Mouse (Mus musculus) intestine, postnatal 0 days (tissue): ENCODE results near the gene Rsph9. TPM values are rescaled to one million over a fixed set of nuclear protein-coding genes. Genes with fewer than 3 reads are reported as not detected.
A peak's percentile ranks its signal among the peaks of the same experiment; 100 is the strongest.

ENCODE experiments used
- ATAC-seq: fragments of 200-750 bp; cut with Nextera tagmentation; 2 replicates; pipeline ENCODE4 v1.8.0; 2017; ENCODE audit warnings: mild to moderate bottlenecking, moderate TSS enrichment, moderate library complexity
- H3K27ac ChIP-seq: fragments of 300-500 bp; sonication (generic); 2 replicates; pipeline ENCODE4 v1.5.1; 2014; ENCODE audit warnings: mild to moderate bottlenecking, low read depth, low read length, moderate library complexity
- H3K27me3 ChIP-seq: fragments of 300-500 bp; sonication (generic); replicated peaks from 2 replicates; pipeline ENCODE4 v1.6.1; 2014; ENCODE audit warnings: low read length, mixed read lengths; ENCODE audit not compliant: control insufficient read depth, insufficient read depth
- H3K36me3 ChIP-seq: fragments of 300-500 bp; sonication (generic); 2 replicates; pipeline ENCODE4 v1.6.1; 2014; ENCODE audit warnings: mild to moderate bottlenecking, moderate library complexity; ENCODE audit not compliant: control insufficient read depth, insufficient read depth
- H3K4me1 ChIP-seq: fragments of 300-500 bp; sonication (generic); replicated peaks from 2 replicates; pipeline ENCODE4 v1.6.1; 2014; ENCODE audit warnings: antibody characterized with exemption, low read length, mixed read lengths; ENCODE audit not compliant: control insufficient read depth, insufficient read depth
- H3K4me2 ChIP-seq: fragments of 300-500 bp; sonication (generic); replicated peaks from 2 replicates; pipeline ENCODE4 v1.6.1; 2014; ENCODE audit warnings: low read depth, mild to moderate bottlenecking, moderate library complexity
- H3K4me3 ChIP-seq: fragments of 300-500 bp; sonication (generic); 2 replicates; pipeline ENCODE4 v1.5.1; 2014; ENCODE audit warnings: low read depth, low read length
- H3K9ac ChIP-seq: fragments of 300-500 bp; sonication (generic); 2 replicates; pipeline ENCODE4 v1.6.1; 2014; ENCODE audit warnings: mild to moderate bottlenecking, low read depth, low read length
- H3K9me3 ChIP-seq: fragments of 300-500 bp; sonication (generic); 2 replicates; pipeline ENCODE4 v1.6.1; 2016; ENCODE audit warnings: mixed run types; ENCODE audit not compliant: control insufficient read depth
- CTCF ChIP-seq: sonication (generic); IDR thresholded peaks from 2 replicates; pipeline ENCODE4 v1.5.1; 2016; ENCODE audit warnings: low read depth, mild to moderate bottlenecking, control low read depth, antibody characterized with exemption, moderate library complexity
- WGBS: fragments of 180-500 bp; shearing (Covaris S2); extraction: QIAGEN DNeasy Blood & Tissue Kit; methylation state at CpG from one replicate; pipeline ENCODE4 v1.1.7; 2014; 5-methylcytosine and 5-hydroxymethylcytosine counted together
- polyA plus RNA-seq: library from polyadenylated mRNA; unstranded; fragments of >200 nt; fragmentation: Nextera tagmentation; extraction: Ambion mirVana; gene quantifications from 2 replicates; pipeline ENCODE4 v1.2.1, GENCODE M21; 2015

Gene Rsph9
- polyA plus RNA-seq, 1 experiment from 2014 or later: 5.1 TPM

DNA sequence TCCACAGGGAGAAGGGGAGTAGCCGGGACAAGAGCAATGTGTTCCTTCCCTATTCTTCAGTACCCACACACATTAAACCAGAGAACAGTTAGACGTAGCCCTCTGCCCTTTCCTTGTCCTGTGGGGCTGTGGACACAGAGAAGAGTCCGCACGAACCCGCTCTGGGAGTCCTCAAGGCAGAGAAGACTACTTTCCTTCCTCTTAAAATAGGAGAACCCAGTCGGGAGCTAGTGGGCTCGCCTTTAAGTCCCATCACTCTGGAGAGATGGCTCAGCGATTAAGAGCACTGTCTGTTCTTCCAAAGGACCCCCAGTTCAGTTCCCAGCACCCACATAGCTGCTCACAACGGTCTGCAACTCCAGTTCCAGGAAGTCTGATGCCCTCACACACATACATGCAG, 17.7 kb upstream of the Rsph9 start:
- H3K4me1 ChIP-seq: peaks cover 7% of the 10 kb centered on the region; the same call in 1 of the 2 replicates
- H3K36me3 ChIP-seq: peaks cover 30% of the 10 kb centered on the region
- no peaks in the 10 kb centered on the region for H3K9me3 ChIP-seq
- no peak for ATAC-seq
- peak overlapping the region; percentile 80 for H3K9ac ChIP-seq
- H3K27ac ChIP-seq: peak overlapping the region; percentile 87
- H3K4me2 ChIP-seq: peak overlapping the region; percentile 81
- H3K4me3 ChIP-seq: peak overlapping the region; percentile 80
- no peaks in the 10 kb centered on the region for H3K27me3 ChIP-seq
- TF ChIP-seq CTCF: no peak
- 38% methylated on average over 9 of the region's 9 CpGs for WGBS

- H3K36me3 ChIP-seq: peaks cover 25% of the 10 kb centered on the region
- no peak for TF ChIP-seq CTCF
- peak overlapping the region; percentile 80 for H3K9ac ChIP-seq
- under 1% methylated on average over 19 of the region's 19 CpGs for WGBS
- no peaks in the 10 kb centered on the region for H3K9me3 ChIP-seq
- H3K4me3 ChIP-seq: peak overlapping the region; percentile 80
- H3K4me2 ChIP-seq: peak overlapping the region; percentile 81
- no peak for ATAC-seq
- peak overlapping the region; percentile 87 for H3K27ac ChIP-seq
- no peaks in the 10 kb centered on the region for H3K27me3 ChIP-seq
- H3K4me1 ChIP-seq: peaks cover 7% of the 10 kb centered on the region; the same call in 1 of the 2 replicates
Measured at GRCm38 (mm10) chr17:46161179-46161578, 17.2 kb upstream of the Rsph9 start.

DNA sequence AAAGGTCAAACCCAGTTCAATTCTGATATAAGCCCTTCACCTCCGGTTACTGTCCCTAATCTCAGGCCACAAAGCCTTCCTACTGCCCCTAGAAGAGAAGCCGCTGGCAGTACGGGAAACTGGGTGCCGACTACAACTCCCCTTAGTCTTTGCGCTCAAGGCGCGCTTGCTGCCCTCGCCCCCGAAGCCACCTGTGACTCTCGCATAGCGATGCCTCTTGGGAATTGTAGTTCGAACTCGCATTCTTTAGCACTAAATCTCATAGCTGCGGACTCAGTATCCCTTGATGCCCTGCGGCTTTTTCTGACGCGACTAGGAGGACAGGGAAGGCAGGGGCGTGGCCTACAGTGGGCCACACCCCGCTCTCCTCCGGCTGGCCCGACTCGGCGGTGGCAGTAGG, 16.7 kb upstream of the Rsph9 start, which contains the start of gene Gtpbp2:
Gene Gtpbp2, plus strand, starts transcription at position 347 of the 400 bp plus-strand sequence.
- no peak for TF ChIP-seq CTCF
- WGBS: under 1% methylated on average over 23 of the region's 23 CpGs
- Histone ChIP-seq H3K9ac (peak within 1 kb of the TSS; percentile 80), H3K36me3 (peaks cover 20% of the 10 kb centered on the region), H3K4me3 (peak within 1 kb of the TSS; percentile 80), H3K9me3 (no peaks in the 10 kb centered on the region), H3K4me2 (peak within 1 kb of the TSS; percentile 81), H3K27ac (peak within 1 kb of the TSS; percentile 91), H3K4me1 (peaks cover 7% of the 10 kb centered on the region; the same call in 1 of the 2 replicates), H3K27me3 (no peaks in the 10 kb centered on the region)
- peak; percentile 91 for ATAC-seq

DNA sequence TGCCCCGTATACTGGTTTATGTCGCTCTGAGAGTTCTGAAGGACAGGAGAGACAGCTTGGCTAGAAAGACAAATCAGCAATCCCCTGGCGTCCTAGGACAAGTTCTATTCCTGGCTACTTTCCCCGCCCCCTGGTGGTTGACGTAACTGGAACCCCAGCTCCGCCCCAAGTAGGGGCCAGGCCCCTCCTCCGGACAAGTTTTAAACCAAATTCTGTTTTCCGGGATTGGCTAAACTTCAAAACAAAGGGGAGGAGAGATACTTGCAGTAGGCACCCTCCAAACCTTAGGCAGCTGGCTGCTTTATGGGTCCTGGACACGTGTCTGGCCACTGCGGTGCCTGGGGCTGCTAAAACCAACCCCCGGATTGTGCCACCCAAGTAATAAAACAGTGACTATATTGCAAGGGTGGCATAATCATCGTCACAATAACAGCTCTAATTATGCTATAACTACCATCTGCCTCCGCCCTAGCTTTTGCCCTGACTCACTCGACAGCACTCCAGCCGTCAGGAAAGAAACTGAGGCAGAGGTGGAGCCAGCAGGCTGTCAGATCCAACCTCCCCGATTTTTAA, 16.2 kb upstream of the Rsph9 start:
- peaks cover 15% of the 10 kb centered on the region for H3K36me3 ChIP-seq
- peak; percentile 63 for ATAC-seq
- H3K4me1 ChIP-seq: peaks cover 7% of the 10 kb centered on the region; the same call in 1 of the 2 replicates
- peak overlapping the region; percentile 81 for H3K4me2 ChIP-seq
- peak overlapping the region; percentile 43; the same call in 1 of the 2 replicates for H3K9ac ChIP-seq
- H3K27ac ChIP-seq: peak overlapping the region; percentile 91
- peak; percentile 59 for TF ChIP-seq CTCF
- WGBS: 0% methylated on average over 16 of the region's 16 CpGs
- no peaks in the 10 kb centered on the region for H3K9me3 ChIP-seq
- peak overlapping the region; percentile 80 for H3K4me3 ChIP-seq
- no peaks in the 10 kb centered on the region for H3K27me3 ChIP-seq

GRCm38 (mm10) chr17:46159236-46159635, 15.2 kb upstream of the Rsph9 start:
- Histone ChIP-seq H3K9ac (no peak overlapping the region), H3K27ac (peak overlapping the region; percentile 91), H3K4me3 (peak overlapping the region; percentile 80)

GRCm38 (mm10) chr17:46157131-46157530, 13.1 kb upstream of the Rsph9 start:
- Histone ChIP-seq H3K27ac (no peak overlapping the region), H3K9ac (no peak overlapping the region), H3K4me1 (peaks cover 7% of the 10 kb centered on the region; the same call in 1 of the 2 replicates), H3K9me3 (no peaks in the 10 kb centered on the region), H3K4me3 (no peak overlapping the region), H3K27me3 (no peaks in the 10 kb centered on the region), H3K36me3 (no peaks in the 10 kb centered on the region), H3K4me2 (no peak overlapping the region)
- no peak for TF ChIP-seq CTCF
- no peak for ATAC-seq
- WGBS: 92% methylated on average over 8 of the region's 8 CpGs

More at GRCm38 (mm10) chr17:46159236-46159635, 15.2 kb upstream of the Rsph9 start:
- Histone ChIP-seq H3K4me2 (peak overlapping the region; percentile 81), H3K36me3 (peaks cover 5% of the 10 kb centered on the region), H3K4me1 (peaks cover 7% of the 10 kb centered on the region; the same call in 1 of the 2 replicates), H3K9me3 (no peaks in the 10 kb centered on the region), H3K27me3 (no peaks in the 10 kb centered on the region)
- ATAC-seq: no peak
- 36% methylated on average over 2 of the region's 2 CpGs for WGBS
- TF ChIP-seq CTCF: no peak
